Mouse (Mus musculus): ENCODE data around the gene Cpa2. TPM values are rescaled to one million over a fixed set of nuclear protein-coding genes. Genes with fewer than 3 reads are reported as not detected.

Cpa2 gene
- total RNA-seq, 2 experiments from 2014 or later, result 1.2 to 2.0 TPM

DNA sequence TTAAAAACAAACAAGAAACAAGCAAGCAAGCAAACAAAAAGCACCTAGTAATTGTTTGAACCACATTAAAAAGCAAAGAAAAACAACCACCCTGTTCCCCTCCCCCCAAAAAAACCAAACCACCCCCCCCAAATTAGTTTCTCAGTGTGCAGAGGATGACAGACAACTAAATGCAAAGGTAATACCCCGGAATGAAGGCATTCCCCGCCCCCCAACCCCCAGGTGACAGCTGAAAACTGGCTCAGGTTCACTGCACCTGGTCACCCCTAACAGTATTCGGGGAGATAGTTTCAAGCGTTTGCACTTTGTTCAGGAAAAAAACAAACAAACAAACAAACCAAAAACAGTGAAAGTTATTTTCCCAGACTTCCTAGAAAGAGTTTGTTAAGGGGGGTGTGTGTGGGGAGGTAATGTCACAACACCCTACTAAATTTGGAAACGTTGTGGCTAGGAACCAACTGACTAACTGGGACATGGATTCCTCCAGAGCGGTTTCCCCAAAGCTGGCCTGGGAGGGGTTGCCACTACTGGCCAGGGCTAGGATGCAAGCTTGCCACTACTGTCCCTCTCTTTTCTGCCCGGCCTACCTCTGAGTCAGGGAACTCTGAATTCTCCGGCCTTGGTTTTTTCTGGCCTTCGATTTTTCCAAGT is 6.4 kb downstream of the Cpa2 start:
- DNase-seq (ENCODE audit: low spot score in 2 of 2), result no peak

DNA sequence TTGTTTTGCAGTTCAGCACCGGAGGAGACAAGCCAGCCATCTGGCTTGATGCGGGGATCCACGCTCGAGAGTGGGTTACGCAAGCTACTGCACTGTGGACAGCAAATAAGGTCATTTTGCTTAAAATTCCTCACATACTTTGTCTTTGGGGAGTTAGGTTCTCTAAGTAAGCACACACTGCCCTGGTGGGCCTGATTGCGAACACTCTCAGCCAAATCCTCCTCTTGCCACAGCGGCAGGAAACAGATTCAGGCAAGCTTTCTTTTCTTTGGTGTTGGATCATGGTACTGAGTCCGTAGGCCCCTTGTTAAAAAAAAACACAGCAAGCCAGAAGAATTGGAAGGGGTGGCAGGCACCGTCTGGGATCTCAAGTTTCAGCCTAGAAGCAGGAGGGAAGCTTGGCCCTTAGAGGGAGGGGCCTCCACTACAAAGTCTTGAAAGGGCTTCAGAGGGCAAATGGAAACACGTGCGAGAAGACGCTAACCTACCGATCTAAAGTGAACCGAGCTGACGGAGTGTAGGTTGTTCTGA is 7.9 kb downstream of the Cpa2 start:
- no peak for DNase-seq (ENCODE audit: low spot score in 2 of 2)

DNA sequence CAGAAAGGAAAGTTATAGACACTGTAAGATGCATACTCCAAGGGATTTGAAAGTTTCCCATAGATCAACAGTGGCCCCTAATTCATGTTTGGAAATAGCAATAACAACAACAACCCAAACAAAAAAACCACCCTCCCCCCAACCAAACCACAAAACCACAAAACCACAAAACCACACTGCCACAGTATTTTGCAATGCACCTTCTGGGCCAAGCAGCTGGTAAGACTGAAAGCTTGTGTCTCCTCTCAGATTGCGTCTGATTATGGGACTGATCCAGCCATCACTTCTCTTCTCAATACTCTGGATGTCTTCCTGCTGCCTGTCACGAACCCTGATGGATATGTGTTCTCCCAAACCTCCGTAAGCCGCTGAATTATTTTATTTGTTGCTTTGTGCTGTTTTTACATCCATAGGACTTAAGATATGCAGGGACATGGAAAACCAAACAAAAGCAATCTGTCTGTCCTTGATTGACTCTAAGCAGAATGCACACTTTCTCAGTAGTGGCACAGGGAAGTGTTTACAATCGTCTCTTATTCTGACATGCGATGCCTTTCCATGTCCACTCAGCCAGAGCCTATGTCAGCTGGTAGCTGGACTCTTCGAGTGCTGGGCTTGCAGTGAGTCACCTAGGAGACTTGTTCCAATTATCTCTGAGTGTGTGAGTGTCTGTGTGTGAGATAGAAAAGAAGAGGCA is 9.3 kb downstream of the Cpa2 start:
- no peak for DNase-seq (ENCODE audit: low spot score in 2 of 2)

DNA sequence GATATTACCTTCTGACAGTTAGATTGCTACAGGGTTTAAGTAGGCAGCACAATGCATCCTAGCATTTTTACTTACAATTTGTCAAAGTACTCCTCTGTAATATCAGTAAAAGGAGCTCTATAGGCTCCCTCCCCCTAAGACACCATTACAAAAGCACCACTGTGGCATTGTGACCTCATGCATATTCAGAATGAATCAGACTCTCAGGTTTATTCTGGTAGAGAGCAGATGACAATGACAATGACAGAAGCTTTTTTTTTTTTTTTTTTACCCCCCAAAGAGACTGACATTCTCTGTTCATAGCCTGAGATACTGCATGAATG is 9.8 kb downstream of the Cpa2 start:
- no peak for DNase-seq (ENCODE audit: low spot score in 2 of 2)

GRCm38 (mm10) chr6:30551644-30552580 is 10.5 kb downstream of the Cpa2 start:
- peak; percentile 45 to 61 for DNase-seq (ENCODE audit: low spot score in 2 of 2)

GRCm38 (mm10) chr6:30552628-30553027 is 11.2 kb downstream of the Cpa2 start:
- peak in 1 of 2 experiments; percentile 18 for DNase-seq (ENCODE audit: low spot score in 2 of 2)

GRCm38 (mm10) chr6:30553381-30554010 is 12.1 kb downstream of the Cpa2 start:
- no peak for DNase-seq (ENCODE audit: low spot score in 2 of 2)

DNA sequence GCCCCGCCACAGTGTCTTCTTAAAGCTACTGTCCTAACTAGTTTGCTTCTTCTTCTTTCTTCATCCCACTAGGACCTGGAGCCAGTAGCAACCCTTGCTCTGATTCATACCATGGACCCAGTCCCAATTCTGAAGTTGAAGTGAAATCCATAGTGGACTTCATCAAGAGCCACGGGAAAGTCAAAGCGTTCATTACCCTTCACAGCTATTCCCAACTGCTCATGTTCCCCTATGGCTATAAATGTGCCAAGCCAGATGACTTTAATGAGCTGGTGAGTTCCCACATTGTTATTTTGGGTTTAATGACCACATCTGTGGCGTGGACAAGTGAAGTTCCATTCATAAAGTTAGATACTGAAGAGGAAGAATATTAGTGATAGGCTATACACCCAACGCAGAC is 12.7 kb downstream of the Cpa2 start:
- no peak for DNase-seq (ENCODE audit: low spot score in 2 of 2)

DNA sequence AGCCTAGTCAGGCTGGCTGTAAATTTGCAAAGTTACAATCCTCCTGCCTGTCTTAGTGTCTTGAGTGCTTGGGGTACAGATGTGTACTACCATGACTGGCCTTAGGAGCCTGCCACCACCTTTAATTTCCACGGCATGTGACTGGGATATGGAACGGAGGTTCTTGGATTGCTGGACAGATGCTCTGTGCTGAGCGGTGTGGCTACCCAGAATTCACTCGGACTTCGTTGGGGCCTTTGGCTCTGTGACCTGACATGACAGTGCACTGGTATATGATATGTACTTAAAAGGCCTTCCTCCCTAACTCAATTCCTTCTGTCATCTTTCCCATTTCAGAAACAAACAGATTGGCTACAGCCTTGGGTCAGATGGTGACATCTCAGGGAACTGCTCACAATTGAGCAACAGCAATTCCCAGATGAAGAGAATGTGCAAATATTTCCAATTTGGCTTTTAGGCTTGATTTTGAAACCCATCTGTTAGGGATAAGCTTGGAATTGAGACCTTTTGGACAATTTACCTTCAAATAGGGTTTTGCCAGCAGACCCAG is 13.3 kb downstream of the Cpa2 start:
- DNase-seq (ENCODE audit: low spot score in 2 of 2), result peak in 1 of 2 experiments; percentile 37

- DNase-seq (ENCODE audit: low spot score in 2 of 2), result no peak
Observed at GRCm38 (mm10) chr6:30556080-30556479, 14.7 kb downstream of the Cpa2 start.

GRCm38 (mm10) chr6:30559726-30560125 is 18.3 kb downstream of the Cpa2 start:
- no peak for DNase-seq (ENCODE audit: low spot score in 2 of 2)

GRCm38 (mm10) chr6:30562132-30562531 is 20.8 kb downstream of the Cpa2 start:
- DNase-seq (ENCODE audit: low spot score in 2 of 2), result no peak

- DNase-seq (ENCODE audit: low spot score in 2 of 2), result no peak
Observed at GRCm38 (mm10) chr6:30563575-30563974, 22.2 kb downstream of the Cpa2 start.

GRCm38 (mm10) chr6:30564051-30564450 is 22.7 kb downstream of the Cpa2 start:
- DNase-seq (ENCODE audit: low spot score in 2 of 2), result no peak

- DNase-seq (ENCODE audit: low spot score in 2 of 2), result no peak
Observed at GRCm38 (mm10) chr6:30568069-30568468, 26.7 kb downstream of the Cpa2 start, which contains the start of gene Cpa4. Cpa4 (plus strand) TSS chr6:30568369.

GRCm38 (mm10) chr6:30569331-30569730 is 27.9 kb downstream of the Cpa2 start:
- DNase-seq (ENCODE audit: low spot score in 2 of 2), result no peak

GRCm38 (mm10) chr6:30570012-30570411 is 28.6 kb downstream of the Cpa2 start:
- no peak for DNase-seq (ENCODE audit: low spot score in 2 of 2)

GRCm38 (mm10) chr6:30572456-30573311 is 31.3 kb downstream of the Cpa2 start:
- DNase-seq (ENCODE audit: low spot score in 2 of 2), result peak; percentile 62 to 81

DNA sequence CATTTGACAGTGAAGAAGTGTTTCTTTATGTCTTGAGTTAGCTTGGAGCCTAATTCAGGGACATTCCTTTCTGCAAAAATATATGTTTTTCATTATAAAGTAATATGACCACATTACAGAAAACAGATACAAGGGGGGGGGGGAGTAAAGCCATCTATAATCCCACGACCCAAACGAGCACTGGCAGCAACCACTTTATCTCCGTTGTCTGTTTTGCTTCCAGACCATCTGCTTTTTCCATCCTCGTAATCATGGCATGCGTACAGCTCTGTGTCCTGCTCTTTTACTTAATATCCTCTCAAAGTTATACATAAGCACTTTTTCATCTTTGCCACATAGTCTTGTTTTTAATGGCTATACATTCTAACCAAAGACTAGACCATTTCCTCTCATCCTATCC is 32.0 kb downstream of the Cpa2 start:
- DNase-seq (ENCODE audit: low spot score in 2 of 2), result no peak

DNA sequence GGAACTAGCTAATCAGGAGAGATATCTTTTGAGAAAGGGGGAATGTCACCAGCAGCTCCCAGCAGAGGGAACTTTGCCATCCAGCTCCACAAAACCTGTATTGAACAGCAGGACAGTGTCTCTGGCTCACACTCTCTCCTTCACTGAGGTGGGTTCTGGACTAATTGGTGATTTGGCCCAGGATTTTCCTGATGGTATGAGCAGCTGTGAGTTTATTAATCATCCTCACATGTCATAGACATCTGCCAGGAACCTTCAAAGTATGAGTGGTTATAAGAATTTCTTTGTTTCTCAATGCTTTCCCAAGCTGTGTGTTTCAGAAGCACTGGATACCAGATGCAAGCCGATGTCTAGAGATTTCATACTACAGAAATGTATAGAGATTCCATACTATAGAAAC is 33.6 kb downstream of the Cpa2 start:
- DNase-seq (ENCODE audit: low spot score in 2 of 2), result no peak
